Mouse (Mus musculus): ENCODE measurements around the gene Man2b1.
"Not testable (repeated sequence)": the region's sequence is repeated elsewhere in the genome, so short reads cannot be mapped to it uniquely, and the experiment has no call there.

Man2b1 gene

GRCm38 (mm10) chr8:85074617-85075016 lies 8.5 kb upstream of the Man2b1 start:
- DNase-seq = no peak

GRCm38 (mm10) chr8:85076001-85076400 lies 7.1 kb upstream of the Man2b1 start:
- DNase-seq = peak; percentile 48

GRCm38 (mm10) chr8:85076993-85077392 lies 6.1 kb upstream of the Man2b1 start:
- peak; percentile 71 for DNase-seq

- peak; percentile 58 for DNase-seq
Observed at GRCm38 (mm10) chr8:85080214-85080531, 2.9 kb upstream of the Man2b1 start.

GRCm38 (mm10) chr8:85080532-85081215 lies 2.4 kb upstream of the Man2b1 start, which contains the start of gene Wdr83os:
TSS of gene Wdr83os (plus strand) at chr8:85080740.
- DNase-seq = peak; percentile 58

GRCm38 (mm10) chr8:85081216-85081555 lies 1.9 kb upstream of the Man2b1 start, which contains the start of gene Wdr83:
TSS of gene Wdr83 (minus strand) at chr8:85081306.
- DNase-seq = no peak

- DNase-seq = not testable (repeated sequence)
Observed at GRCm38 (mm10) chr8:85082169-85082568, 901 bp upstream of the Man2b1 start.

GRCm38 (mm10) chr8:85084633-85085032 lies 1.6 kb downstream of the Man2b1 start:
- no peak for DNase-seq

GRCm38 (mm10) chr8:85086238-85086637 lies 3.2 kb downstream of the Man2b1 start:
- DNase-seq = no peak

- no peak for DNase-seq
Observed at GRCm38 (mm10) chr8:85088771-85089170, 5.7 kb downstream of the Man2b1 start.

GRCm38 (mm10) chr8:85090856-85091255 lies 7.8 kb downstream of the Man2b1 start:
- DNase-seq = no peak

- DNase-seq = no peak
Observed at GRCm38 (mm10) chr8:85091526-85092090, 8.5 kb downstream of the Man2b1 start.

- no peak for DNase-seq
Observed at GRCm38 (mm10) chr8:85095051-85095450, 12.0 kb downstream of the Man2b1 start.

- no peak for DNase-seq
Observed at GRCm38 (mm10) chr8:85095566-85095965, 12.5 kb downstream of the Man2b1 start.

- no peak for DNase-seq
Observed at GRCm38 (mm10) chr8:85096196-85096595, 13.1 kb downstream of the Man2b1 start.

- no peak for DNase-seq
Observed at GRCm38 (mm10) chr8:85096850-85097249, 13.8 kb downstream of the Man2b1 start.

GRCm38 (mm10) chr8:85100076-85100665 lies 17.1 kb downstream of the Man2b1 start:
- DNase-seq = no peak

- DNase-seq = no peak
Observed at GRCm38 (mm10) chr8:85113241-85113640, 30.2 kb downstream of the Man2b1 start.

- DNase-seq = no peak
Observed at GRCm38 (mm10) chr8:85115501-85115900, 32.4 kb downstream of the Man2b1 start.

- no peak for DNase-seq
Observed at GRCm38 (mm10) chr8:85116984-85117383, 33.9 kb downstream of the Man2b1 start.

- peak; percentile 80 for DNase-seq
Observed at GRCm38 (mm10) chr8:85119052-85119981, 36.2 kb downstream of the Man2b1 start.

GRCm38 (mm10) chr8:85120251-85120650 lies 37.2 kb downstream of the Man2b1 start:
- DNase-seq = not testable (repeated sequence)

GRCm38 (mm10) chr8:85122995-85123394 lies 39.9 kb downstream of the Man2b1 start, which contains the start of gene Zfp791:
TSS of gene Zfp791 (minus strand) at chr8:85123095.
- no peak for DNase-seq

Measured in right cerebral cortex, postnatal 4 days (tissue).